ENCODE assay signal across 8 mouse cellular contexts in the genomic region with DNA sequence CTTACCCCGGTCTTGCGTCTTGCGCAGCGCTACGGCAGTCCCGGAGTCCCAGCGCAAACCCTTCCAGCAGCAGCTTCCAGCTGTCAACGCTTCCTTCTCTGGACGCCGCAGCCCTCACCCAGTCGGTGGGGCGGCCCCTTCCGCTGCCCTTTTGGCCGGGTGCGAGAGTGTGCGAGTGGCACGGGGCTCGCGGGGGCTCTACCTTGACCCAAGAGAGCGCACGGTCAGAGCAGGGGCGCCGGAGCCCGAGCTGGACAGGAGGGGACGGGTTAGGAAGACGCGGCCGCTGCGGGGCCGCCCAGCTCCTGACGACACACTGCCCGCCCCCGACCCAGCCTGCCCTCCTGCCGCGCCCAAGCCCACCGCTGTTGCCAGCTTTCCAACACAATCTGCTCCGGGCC. TPM values are rescaled to one million over a fixed set of nuclear protein-coding genes. Genes with fewer than 3 reads are reported as not detected.
A peak's percentile ranks its signal among the peaks of the same experiment; 100 is the strongest.
DNase-seq lines count a peak whose midpoint lies in the region; ATAC-seq and TF ChIP-seq lines count a peak whose summit lies in the region.

No protein-coding gene starts in this region.

- H3K9ac ChIP-seq in embryonic facial prominence, embryonic 15.5 days: peak overlapping the region; percentile 72
- H3K9ac ChIP-seq in heart, embryonic 13.5 days: peak overlapping the region; percentile 81
- peak overlapping the region; percentile 72 for H3K9ac ChIP-seq in kidney, postnatal 0 days (ENCODE audit: low read depth, low read length)
- H3K9ac ChIP-seq in lung, embryonic 15.5 days: peak overlapping the region; percentile 61

- peaks cover 19% of the 10 kb centered on the region for H3K4me1 ChIP-seq in embryonic facial prominence, embryonic 15.5 days
- peaks cover 30% of the 10 kb centered on the region for H3K4me1 ChIP-seq in heart, embryonic 13.5 days
- peaks cover 23% of the 10 kb centered on the region for H3K4me1 ChIP-seq in kidney, postnatal 0 days (replicated peaks; ENCODE audit: insufficient read depth, low read length)
- peaks cover 35% of the 10 kb centered on the region for H3K4me1 ChIP-seq in lung, embryonic 15.5 days

- H3K4me3 ChIP-seq in embryonic facial prominence, embryonic 15.5 days (replicated peaks): peak overlapping the region; percentile 70
- H3K4me3 ChIP-seq in heart, embryonic 13.5 days: peak overlapping the region; percentile 62
- H3K4me3 ChIP-seq in kidney, postnatal 0 days (replicated peaks; ENCODE audit: low read depth, low read length): peak overlapping the region; percentile 73
- H3K4me3 ChIP-seq in lung, embryonic 15.5 days: peak overlapping the region; percentile 67

- H3K36me3 ChIP-seq in embryonic facial prominence, embryonic 15.5 days: no peaks in the 10 kb centered on the region
- H3K36me3 ChIP-seq in heart, embryonic 13.5 days: no peaks in the 10 kb centered on the region
- no peaks in the 10 kb centered on the region for H3K36me3 ChIP-seq in kidney, postnatal 0 days (ENCODE audit: insufficient read depth, low read length)
- no peaks in the 10 kb centered on the region for H3K36me3 ChIP-seq in lung, embryonic 15.5 days

- H3K4me2 ChIP-seq in embryonic facial prominence, embryonic 15.5 days (replicated peaks): peak overlapping the region; percentile 79
- peak overlapping the region; percentile 95 for H3K4me2 ChIP-seq in heart, embryonic 13.5 days
- H3K4me2 ChIP-seq in kidney, postnatal 0 days (ENCODE audit: low read length): peak overlapping the region; percentile 98
- peak overlapping the region; percentile 95 for H3K4me2 ChIP-seq in lung, embryonic 15.5 days

- under 1% methylated on average over 36 of the region's 37 CpGs for WGBS in embryonic facial prominence, embryonic 15.5 days
- WGBS in heart, embryonic 13.5 days: under 1% methylated on average over 37 of the region's 37 CpGs
- under 1% methylated on average over 37 of the region's 37 CpGs for WGBS in kidney, postnatal 0 days
- 2% methylated on average over 36 of the region's 37 CpGs for WGBS in lung, embryonic 15.5 days

- no peak for TF ChIP-seq CTCF in kidney, postnatal 0 days (IDR thresholded peaks at IDR 0.05; ENCODE audit: low read depth)

- peak overlapping the region; percentile 86 for H3K27ac ChIP-seq in embryonic facial prominence, embryonic 15.5 days (replicated peaks)
- peak overlapping the region; percentile 44 for H3K27ac ChIP-seq in heart, embryonic 13.5 days (replicated peaks)
- H3K27ac ChIP-seq in kidney, postnatal 0 days: peak overlapping the region; percentile 77
- peak overlapping the region; percentile 77 for H3K27ac ChIP-seq in lung, embryonic 15.5 days

- no peaks in the 10 kb centered on the region for H3K9me3 ChIP-seq in embryonic facial prominence, embryonic 15.5 days (replicated peaks)
- H3K9me3 ChIP-seq in heart, embryonic 13.5 days: no peaks in the 10 kb centered on the region
- no peaks in the 10 kb centered on the region for H3K9me3 ChIP-seq in kidney, postnatal 0 days (replicated peaks; ENCODE audit: low read length)
- H3K9me3 ChIP-seq in lung, embryonic 15.5 days: no peaks in the 10 kb centered on the region

- DNase-seq in B cell, adult 2 months: peak; percentile 39 to 51
- DNase-seq in adrenal gland, postnatal 14 days: peak; percentile 76
- DNase-seq in kidney, postnatal 0 days (ENCODE audit: low spot score): peak; percentile 73
- DNase-seq in ovary, postnatal 10 days (ENCODE audit: low spot score): peak; percentile 49
- DNase-seq in thymus, postnatal 25 days: peak; percentile 77

- H3K27me3 ChIP-seq in embryonic facial prominence, embryonic 15.5 days: no peaks in the 10 kb centered on the region
- H3K27me3 ChIP-seq in heart, embryonic 13.5 days (replicated peaks): peaks cover 18% of the 10 kb centered on the region
- H3K27me3 ChIP-seq in kidney, postnatal 0 days (ENCODE audit: insufficient read depth, low read length): no peaks in the 10 kb centered on the region
- peaks cover 4% of the 10 kb centered on the region; the same call in 1 of the 2 replicates for H3K27me3 ChIP-seq in lung, embryonic 15.5 days

- peak; percentile 71 for ATAC-seq in embryonic facial prominence, embryonic 15.5 days (ENCODE audit: insufficient number of reproducible peaks, low FRiP score, low TSS enrichment, low read depth)
- peak; percentile 27; the same call in 1 of the 2 replicates for ATAC-seq in heart, embryonic 13.5 days (ENCODE audit: extremely low read depth, insufficient number of reproducible peaks, low FRiP score, low TSS enrichment)
- peak; percentile 34; the same call in 1 of the 2 replicates for ATAC-seq in kidney, postnatal 0 days (replicated peaks; ENCODE audit: low FRiP score, low read depth)
- ATAC-seq in lung, embryonic 15.5 days (ENCODE audit: borderline replicate concordance, extremely low read depth, low FRiP score, low TSS enrichment): peak; percentile 51; the same call in 1 of the 2 replicates

RNA-seq across cellular contexts. Expression of gene Dgka, which starts 0.9 kb away (rescaled TPM):
- total RNA-seq in adrenal gland, postnatal 14 days (2021): 14.3 and 36.2 TPM in 2 replicates
- polyA plus RNA-seq in embryonic facial prominence, embryonic 15.5 days (2015; fragmentation: Nextera tagmentation; extraction: Ambion mirVana): 25.6 and 26.5 TPM in 2 replicates
- polyA plus RNA-seq in heart, embryonic 13.5 days (2015; fragmentation: Nextera tagmentation; extraction: Ambion mirVana): 4.8 and 5.0 TPM in 2 replicates
- 5.4 and 6.4 TPM in 2 replicates for polyA plus RNA-seq in kidney, postnatal 0 days (2015; fragmentation: Nextera tagmentation; extraction: Ambion mirVana)
- 9.5 and 10.5 TPM in 2 replicates for polyA plus RNA-seq in lung, embryonic 15.5 days (2015; fragmentation: Nextera tagmentation; extraction: Ambion mirVana)

RNA-seq across cellular contexts. Expression of gene Pym1, which starts 3.9 kb away (rescaled TPM):
- 22.3 and 29.1 TPM in 2 replicates for total RNA-seq in adrenal gland, postnatal 14 days (2021)
- polyA plus RNA-seq in embryonic facial prominence, embryonic 15.5 days (2015; fragmentation: Nextera tagmentation; extraction: Ambion mirVana): 37.7 and 38.5 TPM in 2 replicates
- 22.1 and 22.7 TPM in 2 replicates for polyA plus RNA-seq in heart, embryonic 13.5 days (2015; fragmentation: Nextera tagmentation; extraction: Ambion mirVana)
- polyA plus RNA-seq in kidney, postnatal 0 days (2015; fragmentation: Nextera tagmentation; extraction: Ambion mirVana): 35.0 and 36.3 TPM in 2 replicates
- polyA plus RNA-seq in lung, embryonic 15.5 days (2015; fragmentation: Nextera tagmentation; extraction: Ambion mirVana): 37.9 and 39.8 TPM in 2 replicates

RNA-seq across cellular contexts. Expression of gene Cdk2, which starts 39.0 kb away (rescaled TPM):
- total RNA-seq in adrenal gland, postnatal 14 days (2021): 30.7 and 31.1 TPM in 2 replicates
- 105 TPM in 2 replicates for polyA plus RNA-seq in embryonic facial prominence, embryonic 15.5 days (2015; fragmentation: Nextera tagmentation; extraction: Ambion mirVana)
- 86.6 and 92.0 TPM in 2 replicates for polyA plus RNA-seq in heart, embryonic 13.5 days (2015; fragmentation: Nextera tagmentation; extraction: Ambion mirVana)
- polyA plus RNA-seq in kidney, postnatal 0 days (2015; fragmentation: Nextera tagmentation; extraction: Ambion mirVana): 55.9 and 66.3 TPM in 2 replicates
- polyA plus RNA-seq in lung, embryonic 15.5 days (2015; fragmentation: Nextera tagmentation; extraction: Ambion mirVana): 108 and 110 TPM in 2 replicates

RNA-seq across cellular contexts. Expression of gene Pmel, which starts 39.8 kb away (rescaled TPM):
- 1.5 and 2.3 TPM in 2 replicates for total RNA-seq in adrenal gland, postnatal 14 days (2021)
- polyA plus RNA-seq in embryonic facial prominence, embryonic 15.5 days (2015; fragmentation: Nextera tagmentation; extraction: Ambion mirVana): 27.2 and 29.8 TPM in 2 replicates
- 1.6 and 2.6 TPM in 2 replicates for polyA plus RNA-seq in heart, embryonic 13.5 days (2015; fragmentation: Nextera tagmentation; extraction: Ambion mirVana)
- polyA plus RNA-seq in kidney, postnatal 0 days (2015; fragmentation: Nextera tagmentation; extraction: Ambion mirVana): 1.5 and 2.0 TPM in 2 replicates
- polyA plus RNA-seq in lung, embryonic 15.5 days (2015; fragmentation: Nextera tagmentation; extraction: Ambion mirVana): 1.2 and 1.3 TPM in 2 replicates

RNA-seq across cellular contexts. Expression of gene Mmp19, which starts 46.9 kb away (rescaled TPM):
- 24.6 and 30.9 TPM in 2 replicates for total RNA-seq in adrenal gland, postnatal 14 days (2021)
- 2.3 and 2.6 TPM in 2 replicates for polyA plus RNA-seq in embryonic facial prominence, embryonic 15.5 days (2015; fragmentation: Nextera tagmentation; extraction: Ambion mirVana)
- 0.87 and 1.1 TPM in 2 replicates for polyA plus RNA-seq in heart, embryonic 13.5 days (2015; fragmentation: Nextera tagmentation; extraction: Ambion mirVana)
- polyA plus RNA-seq in kidney, postnatal 0 days (2015; fragmentation: Nextera tagmentation; extraction: Ambion mirVana): 0.55 and 0.64 TPM in 2 replicates
- 2.9 and 4.0 TPM in 2 replicates for polyA plus RNA-seq in lung, embryonic 15.5 days (2015; fragmentation: Nextera tagmentation; extraction: Ambion mirVana)

Comparison
In these comparisons a context has a peak if more than half of its experiments do, and no peak if none do; other contexts are left out.
1. Peak in every context shown above with its lines: DNase-seq, ATAC-seq, H3K4me3 ChIP-seq and H3K27ac ChIP-seq.